Mouse (Mus musculus) heart, adult 2 months (tissue): Measurements from ENCODE around the gene Hbq1a.

Experiments used
- CTCF ChIP-seq: fragments of 200-600 bp; IDR thresholded peaks from 2 replicates; pipeline ENCODE4 v1.8.1; 2022; ENCODE audit warnings: antibody characterized with exemption, mild to moderate bottlenecking, moderate library complexity
- POLR2A ChIP-seq: fragments of 200-500 bp; IDR thresholded peaks from 2 replicates; pipeline ENCODE4 v1.6.1; 2011; ENCODE audit warnings: mild to moderate bottlenecking, low read depth, low read length, control low read depth; ENCODE audit not compliant: insufficient read depth

GRCm38 (mm10) chr11:32342770-32343191, 42.9 kb downstream of the Hbq1a start:
- TF ChIP-seq CTCF (peak; percentile 80), POLR2A (no peak)
